Mouse (Mus musculus) intestine, embryonic 14.5 days (tissue): Measurements from ENCODE around the gene Bphl. TPM values are rescaled to one million over a fixed set of nuclear protein-coding genes. Genes with fewer than 3 reads are reported as not detected.
A peak's percentile ranks its signal among the peaks of the same experiment; 100 is the strongest.

Source experiments
- ATAC-seq: fragments of 200-750 bp; cut with Nextera tagmentation; replicated peaks from 2 replicates; pipeline ENCODE4 v1.8.0; 2017; ENCODE audit warnings: low read depth, moderate number of reproducible peaks, moderate TSS enrichment, moderate library complexity; ENCODE audit not compliant: low FRiP score, low TSS enrichment
- DNase-seq: peaks from one replicate; pipeline ENCODE4 v3.0.0-alpha.2; 2018; ENCODE audit warnings: low spot score
- H3K27ac ChIP-seq: fragments of 300-500 bp; sonication (generic); 2 replicates; pipeline ENCODE4 v1.5.1; 2014; ENCODE audit warnings: low read depth, mild to moderate bottlenecking, control low read depth
- H3K27me3 ChIP-seq: fragments of 300-500 bp; sonication (generic); replicated peaks from 2 replicates; pipeline ENCODE4 v1.6.1; 2014; ENCODE audit warnings: low read length, control low read depth; ENCODE audit not compliant: control insufficient read depth, insufficient read depth
- H3K36me3 ChIP-seq: fragments of 300-500 bp; sonication (generic); 2 replicates; pipeline ENCODE4 v1.6.1; 2014; ENCODE audit warnings: low read length, control low read depth; ENCODE audit not compliant: control insufficient read depth, insufficient read depth
- H3K4me1 ChIP-seq: fragments of 300-500 bp; sonication (generic); replicated peaks from 2 replicates; pipeline ENCODE4 v1.6.1; 2014; ENCODE audit warnings: low read length, control low read depth, mixed read lengths; ENCODE audit not compliant: control insufficient read depth, insufficient read depth
- H3K4me2 ChIP-seq: fragments of 300-500 bp; sonication (generic); 2 replicates; pipeline ENCODE4 v1.6.1; 2014; ENCODE audit warnings: low read length
- H3K4me3 ChIP-seq: fragments of 300-500 bp; sonication (generic); 2 replicates; pipeline ENCODE4 v1.5.1; 2014; ENCODE audit warnings: low read depth, low read length, control low read depth, mixed read lengths
- H3K9ac ChIP-seq: fragments of 300-500 bp; sonication (generic); 2 replicates; pipeline ENCODE4 v1.6.1; 2014; ENCODE audit warnings: mild to moderate bottlenecking, low read length
- H3K9me3 ChIP-seq: fragments of 300-500 bp; sonication (generic); 2 replicates; pipeline ENCODE4 v1.6.1; 2016; ENCODE audit warnings: low read length, control low read depth; ENCODE audit not compliant: control insufficient read depth
- WGBS: fragments of 180-500 bp; shearing (Covaris S2); extraction: QIAGEN DNeasy Blood & Tissue Kit; methylation state at CpG from one replicate; pipeline ENCODE4 v1.1.7; 2014; 5-methylcytosine and 5-hydroxymethylcytosine counted together
- polyA plus RNA-seq: library from polyadenylated mRNA; unstranded; fragments of >200 nt; fragmentation: Nextera tagmentation; extraction: Ambion mirVana; gene quantifications from 2 replicates; pipeline ENCODE4 v1.2.1, GENCODE M21; 2014

The Bphl gene
- polyA plus RNA-seq, 1 experiment from 2014 or later: 40.4 TPM

- ATAC-seq (no peak), DNase-seq (no peak)
- H3K4me2 ChIP-seq: no peak overlapping the region
- no peaks in the 10 kb centered on the region for H3K27me3 ChIP-seq
- no peaks in the 10 kb centered on the region for H3K9me3 ChIP-seq
- H3K36me3 ChIP-seq: peaks cover 75% of the 10 kb centered on the region
- no peak overlapping the region for H3K4me3 ChIP-seq
- no peaks in the 10 kb centered on the region for H3K4me1 ChIP-seq
- WGBS: 86% methylated on average over 2 of the region's 2 CpGs
- no peak overlapping the region for H3K27ac ChIP-seq
- H3K9ac ChIP-seq: no peak overlapping the region
Observed at GRCm38 (mm10) chr13:34021998-34022397, 15.4 kb upstream of the Bphl start.

GRCm38 (mm10) chr13:34032041-34032440 is 5.4 kb upstream of the Bphl start:
- Histone ChIP-seq H3K9ac (no peak overlapping the region), H3K4me3 (no peak overlapping the region), H3K4me1 (peaks cover 3% of the 10 kb centered on the region), H3K27me3 (no peaks in the 10 kb centered on the region), H3K4me2 (no peak overlapping the region), H3K36me3 (peaks cover 65% of the 10 kb centered on the region), H3K27ac (no peak overlapping the region), H3K9me3 (no peaks in the 10 kb centered on the region)
- ATAC-seq (no peak), DNase-seq (no peak)
- 85% methylated on average over 2 of the region's 2 CpGs for WGBS

- Histone ChIP-seq H3K4me1 (peaks cover 18% of the 10 kb centered on the region), H3K4me2 (no peak overlapping the region), H3K9ac (no peak overlapping the region), H3K4me3 (no peak overlapping the region), H3K36me3 (peaks cover 34% of the 10 kb centered on the region), H3K27me3 (no peaks in the 10 kb centered on the region), H3K27ac (no peak overlapping the region), H3K9me3 (no peaks in the 10 kb centered on the region)
- no peak for ATAC-seq
- 83% methylated on average over 3 of the region's 3 CpGs for WGBS
- DNase-seq: no peak
Observed at GRCm38 (mm10) chr13:34035424-34035823, 2.0 kb upstream of the Bphl start.

GRCm38 (mm10) chr13:34036726-34037125 is 671 bp upstream of the Bphl start:
- Histone ChIP-seq H3K36me3 (peaks cover 24% of the 10 kb centered on the region), H3K9ac (no peak overlapping the region), H3K9me3 (no peaks in the 10 kb centered on the region), H3K4me1 (peaks cover 18% of the 10 kb centered on the region), H3K27ac (0 out of 2 replicates have a peak overlapping the region, but pooled peaks have one; percentile 78), H3K4me3 (no peak overlapping the region), H3K27me3 (no peaks in the 10 kb centered on the region), H3K4me2 (no peak overlapping the region)
- DNase-seq: no peak
- WGBS: 76% methylated on average over 5 of the region's 5 CpGs
- no peak for ATAC-seq

GRCm38 (mm10) chr13:34038056-34038432 is 647 bp downstream of the Bphl start:
- WGBS: 38% methylated on average over 5 of the region's 5 CpGs
- H3K9me3 ChIP-seq: no peaks in the 10 kb centered on the region
- peak overlapping the region; percentile 90 for H3K9ac ChIP-seq
- DNase-seq (no peak), ATAC-seq (no peak)
- H3K4me2 ChIP-seq: peak overlapping the region; percentile 82
- H3K27ac ChIP-seq: peak overlapping the region; percentile 78
- peak overlapping the region; percentile 77 for H3K4me3 ChIP-seq
- H3K36me3 ChIP-seq: peaks cover 15% of the 10 kb centered on the region
- no peaks in the 10 kb centered on the region for H3K27me3 ChIP-seq
- peaks cover 18% of the 10 kb centered on the region for H3K4me1 ChIP-seq

GRCm38 (mm10) chr13:34038901-34039341 is 1.5 kb downstream of the Bphl start:
- no peak for ATAC-seq

GRCm38 (mm10) chr13:34040091-34040490 is 2.7 kb downstream of the Bphl start:
- WGBS: 89% methylated on average over 3 of the region's 3 CpGs
- H3K4me2 ChIP-seq: no peak overlapping the region
- ATAC-seq (no peak), DNase-seq (no peak)
- H3K9me3 ChIP-seq: no peaks in the 10 kb centered on the region
- H3K4me1 ChIP-seq: peaks cover 18% of the 10 kb centered on the region
- H3K36me3 ChIP-seq: no peaks in the 10 kb centered on the region
- no peak overlapping the region for H3K4me3 ChIP-seq
- H3K9ac ChIP-seq: no peak overlapping the region
- no peaks in the 10 kb centered on the region for H3K27me3 ChIP-seq
- no peak overlapping the region for H3K27ac ChIP-seq

More at GRCm38 (mm10) chr13:34038901-34039341, 1.5 kb downstream of the Bphl start:
- Histone ChIP-seq H3K4me2 (peak overlapping the region; percentile 82), H3K27ac (no peak overlapping the region), H3K27me3 (no peaks in the 10 kb centered on the region), H3K9ac (0 out of 2 replicates have a peak overlapping the region, but pooled peaks have one; percentile 20), H3K4me3 (peak overlapping the region; percentile 77), H3K4me1 (peaks cover 18% of the 10 kb centered on the region), H3K36me3 (peaks cover 7% of the 10 kb centered on the region), H3K9me3 (no peaks in the 10 kb centered on the region)
- no peak for DNase-seq
- WGBS: 33% methylated on average over 8 of the region's 8 CpGs

GRCm38 (mm10) chr13:34043716-34044393 is 6.5 kb downstream of the Bphl start:
- no peak overlapping the region for H3K27ac ChIP-seq
- H3K9me3 ChIP-seq: no peaks in the 10 kb centered on the region
- no peaks in the 10 kb centered on the region for H3K27me3 ChIP-seq
- peaks cover 12% of the 10 kb centered on the region for H3K36me3 ChIP-seq
- H3K9ac ChIP-seq: no peak overlapping the region
- no peak overlapping the region for H3K4me3 ChIP-seq
- DNase-seq (no peak), ATAC-seq (no peak)
- 67% methylated on average over 7 of the region's 7 CpGs for WGBS
- no peak overlapping the region for H3K4me2 ChIP-seq
- H3K4me1 ChIP-seq: peaks cover 3% of the 10 kb centered on the region
